Mouse (Mus musculus) lung, postnatal 25 days (tissue): Measurements from ENCODE around the gene Dctn3.
"Not testable (repeated sequence)": the region's sequence is repeated elsewhere in the genome, so short reads cannot be mapped to it uniquely, and the experiment has no call there.

Source experiments
- DNase-seq: peaks from one replicate; pipeline ENCODE4 v3.0.0; 2022; ENCODE audit warnings: low spot score

Dctn3 gene

DNA sequence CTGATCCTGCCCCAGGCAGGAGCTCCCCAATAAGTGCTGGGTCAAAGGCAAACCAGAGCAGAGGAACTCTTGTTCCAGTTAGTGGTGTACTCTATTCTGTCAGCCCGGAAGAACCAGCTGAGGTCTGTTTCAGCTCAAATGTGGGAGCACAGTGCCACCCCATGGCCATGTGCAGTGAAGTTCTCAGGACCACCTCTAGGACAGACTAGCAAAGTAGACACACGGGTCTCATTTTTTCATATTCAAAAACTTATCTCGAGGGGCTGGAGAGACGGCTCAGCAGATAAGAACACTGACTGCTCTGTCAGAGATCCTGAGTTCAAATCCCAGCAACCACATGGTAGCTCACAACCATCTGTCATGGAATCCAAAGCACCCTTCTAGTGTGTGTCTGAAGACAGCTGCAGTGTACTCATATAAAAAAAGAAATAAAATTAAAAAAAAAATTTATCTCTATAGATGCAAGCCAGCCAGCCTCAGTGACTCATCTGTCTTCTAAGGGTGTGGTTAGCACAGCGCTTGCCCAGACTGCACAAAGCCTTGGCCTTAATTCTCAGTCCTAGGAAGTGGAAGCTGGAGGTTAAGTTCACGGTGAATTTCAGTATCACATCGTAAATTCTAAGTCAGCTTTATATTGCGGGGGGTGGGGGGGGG is 14.8 kb upstream of the Dctn3 start:
- DNase-seq, result peak; percentile 78

- no peak for DNase-seq
Observed at GRCm38 (mm10) chr4:41731052-41731765, 8.2 kb upstream of the Dctn3 start, which contains the start of gene Arid3c. Gene Arid3c (minus strand): TSS chr4:41731142.

DNA sequence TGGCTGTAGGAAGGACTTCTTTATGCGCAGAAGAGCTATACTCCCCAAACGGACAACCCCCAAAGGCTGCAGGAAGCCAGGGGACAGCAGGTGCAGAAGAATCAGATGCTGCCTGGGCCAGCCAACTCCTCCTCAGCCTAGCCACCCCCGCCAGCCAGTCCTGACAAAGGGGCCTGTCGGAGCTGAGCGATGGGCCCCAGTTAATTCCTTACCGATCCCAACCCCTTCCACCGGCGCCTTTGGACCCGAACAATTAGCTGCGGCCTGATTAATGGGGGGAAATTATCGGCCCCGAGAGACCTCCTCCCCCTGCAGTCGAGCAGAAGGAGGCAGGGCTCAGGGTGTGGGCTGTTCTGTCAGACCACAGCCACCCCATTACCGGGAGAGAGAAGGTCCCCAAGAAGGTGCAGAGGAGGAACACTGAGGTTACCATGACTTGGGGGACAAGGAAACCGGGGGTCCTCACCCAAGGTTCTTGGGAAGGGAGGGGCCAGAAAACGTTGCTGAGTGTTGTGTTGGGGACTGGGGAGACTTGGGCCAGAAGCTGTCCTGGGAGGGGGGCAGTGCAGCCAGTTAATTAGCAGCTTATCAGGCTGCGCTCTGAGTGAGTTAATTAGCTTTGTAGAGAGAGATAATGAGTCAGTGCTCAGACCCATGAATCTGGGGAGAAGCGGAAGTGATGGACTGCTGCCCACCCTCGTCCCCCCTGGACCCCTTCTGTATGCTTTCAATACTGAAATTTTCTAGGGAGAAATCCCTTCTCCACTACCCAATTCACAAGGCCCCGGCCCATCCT is 4.1 kb upstream of the Dctn3 start:
- DNase-seq, result no peak

DNA sequence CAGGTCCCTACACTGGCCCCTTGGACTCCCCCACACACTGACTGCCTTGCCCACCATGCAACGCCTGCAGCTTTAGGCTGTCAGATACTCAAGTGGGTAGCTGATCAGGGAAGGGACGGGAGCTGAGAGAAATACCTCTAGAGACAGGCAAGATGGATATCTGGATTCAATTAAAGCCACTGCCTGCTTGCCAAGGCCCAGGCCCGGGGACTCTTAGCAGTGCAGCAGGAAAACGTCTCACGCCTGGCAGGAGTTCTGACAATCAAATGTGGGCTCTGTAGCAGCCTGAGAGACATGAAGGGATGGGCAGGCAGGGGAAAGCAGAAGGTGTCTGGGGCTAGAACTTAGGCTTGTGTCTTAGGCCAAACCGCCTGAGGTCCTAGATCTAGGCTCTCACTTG is 6.1 kb downstream of the Dctn3 start:
- DNase-seq, result no peak

GRCm38 (mm10) chr4:41715596-41715995 is 7.4 kb downstream of the Dctn3 start:
- no peak for DNase-seq

DNA sequence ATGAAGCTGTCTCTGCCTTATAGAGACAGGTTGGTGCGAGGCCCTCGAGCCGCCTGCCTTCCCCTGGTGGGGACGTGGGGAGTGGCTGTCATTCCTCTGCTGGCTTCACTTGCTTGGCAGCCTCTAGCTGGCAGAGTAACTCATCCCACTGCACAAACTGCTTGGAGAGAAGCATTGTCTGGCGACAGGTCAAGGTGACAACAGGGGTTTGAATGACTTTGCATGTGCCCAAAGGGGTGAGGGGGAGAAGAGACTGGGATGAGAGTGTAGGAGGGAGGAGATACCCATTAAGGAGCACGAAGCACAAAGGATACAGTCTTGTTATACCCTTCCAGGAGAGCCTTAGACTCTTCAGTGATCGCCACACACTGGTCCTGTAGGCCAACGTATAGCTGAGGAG is 7.9 kb downstream of the Dctn3 start:
- DNase-seq, result no peak

GRCm38 (mm10) chr4:41714276-41714675 is 8.7 kb downstream of the Dctn3 start:
- DNase-seq, result peak; percentile 73

- DNase-seq, result peak; percentile 81
Observed at GRCm38 (mm10) chr4:41713197-41714067, 9.5 kb downstream of the Dctn3 start, which contains the start of gene Rpp25l. Gene Rpp25l (minus strand): TSS chr4:41713534.

DNA sequence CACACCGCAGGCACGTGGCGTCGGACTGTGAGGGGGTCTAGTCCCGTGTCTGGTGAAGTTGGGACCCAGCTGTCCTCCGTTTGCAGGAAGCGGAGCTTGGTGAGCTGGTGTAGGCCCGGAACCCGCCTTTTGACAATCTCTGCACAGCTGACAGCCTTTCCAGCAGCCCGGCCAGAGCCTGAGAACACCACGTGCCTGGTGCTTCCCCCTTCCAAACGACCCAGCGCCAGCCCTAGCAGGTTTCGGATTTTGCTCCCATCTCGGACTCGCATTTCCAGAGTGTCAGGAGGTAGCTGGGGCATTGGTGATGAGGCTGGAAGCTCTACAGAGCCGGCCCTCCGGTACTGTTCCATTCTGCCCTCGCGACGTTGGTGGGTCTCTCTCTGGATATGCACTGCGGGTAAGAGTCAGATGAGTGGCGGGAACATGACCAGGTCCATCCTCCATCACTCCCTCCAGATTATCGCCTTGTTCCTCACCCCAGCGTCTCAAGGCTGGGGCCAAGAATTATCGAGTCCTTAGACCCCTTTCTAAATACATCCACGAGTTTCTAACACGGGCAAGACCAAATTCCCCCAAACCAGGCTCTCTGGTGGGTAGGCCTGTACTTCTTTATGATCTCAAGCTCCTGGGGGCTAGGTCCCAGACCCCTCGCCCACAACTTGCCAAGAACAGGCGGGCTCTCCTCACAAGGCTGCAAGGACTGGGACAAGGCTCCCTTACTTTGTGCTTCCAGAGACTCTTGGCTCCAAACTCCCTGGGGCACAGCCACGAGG is 10.4 kb downstream of the Dctn3 start:
- DNase-seq, result no peak

GRCm38 (mm10) chr4:41711705-41712375 is 11.1 kb downstream of the Dctn3 start:
- no peak for DNase-seq

- no peak for DNase-seq
Observed at GRCm38 (mm10) chr4:41710229-41710628, 12.7 kb downstream of the Dctn3 start.

DNA sequence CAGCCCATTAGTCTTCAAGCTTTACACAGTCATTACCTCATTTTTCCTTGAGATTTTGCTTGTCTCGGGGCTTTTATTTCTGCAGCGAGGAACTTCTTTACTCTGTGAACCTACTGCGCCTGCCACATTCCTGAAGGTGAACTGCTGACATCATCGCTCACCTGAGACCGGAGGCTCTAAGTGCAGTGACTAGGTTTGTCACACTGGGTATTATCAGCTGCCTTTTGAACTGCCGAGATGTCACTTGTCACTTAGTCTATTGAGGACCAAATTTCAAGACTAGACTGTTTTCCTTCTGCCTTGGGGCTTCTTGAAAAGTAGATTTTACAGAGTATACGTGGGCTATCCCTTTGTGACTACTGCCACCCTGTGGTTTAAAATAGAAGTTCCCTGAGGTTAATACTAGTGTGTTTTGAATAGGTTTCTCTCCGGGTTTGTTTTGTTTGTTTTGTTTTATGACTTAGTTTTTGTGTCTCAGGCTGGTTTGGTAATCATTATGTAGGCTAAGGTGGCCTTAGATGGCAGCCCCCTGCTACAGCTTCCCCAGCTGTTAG is 14.7 kb downstream of the Dctn3 start:
- DNase-seq, result peak; percentile 67

DNA sequence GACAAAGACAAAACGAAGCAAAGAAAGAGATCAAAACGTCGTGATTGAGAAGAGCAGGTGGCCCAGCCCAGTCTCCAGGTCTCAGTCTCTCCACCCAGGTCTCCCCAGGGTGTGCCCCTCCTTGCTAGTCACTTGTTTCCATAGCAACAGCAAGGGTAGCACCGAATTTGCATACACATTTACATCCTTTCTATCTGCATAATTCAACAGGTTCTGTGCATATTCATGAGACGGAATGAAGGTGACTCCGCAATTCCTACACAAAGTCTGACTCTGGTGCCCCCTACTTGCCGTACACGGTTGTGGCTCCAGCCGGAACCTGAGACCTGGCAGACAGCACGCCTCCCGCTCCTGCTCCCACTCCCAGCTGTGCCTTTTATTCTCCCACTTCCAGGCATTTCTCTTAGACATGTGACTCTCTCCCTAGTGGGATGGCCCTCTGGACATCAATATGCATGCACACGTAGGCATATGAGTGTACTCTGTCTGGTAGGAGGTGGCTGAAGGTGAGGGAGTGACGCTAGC is 15.9 kb downstream of the Dctn3 start:
- peak; percentile 75 for DNase-seq

GRCm38 (mm10) chr4:41705922-41706754 is 16.8 kb downstream of the Dctn3 start:
- no peak for DNase-seq

- DNase-seq, result no peak
Observed at GRCm38 (mm10) chr4:41704651-41705050, 18.3 kb downstream of the Dctn3 start.

DNA sequence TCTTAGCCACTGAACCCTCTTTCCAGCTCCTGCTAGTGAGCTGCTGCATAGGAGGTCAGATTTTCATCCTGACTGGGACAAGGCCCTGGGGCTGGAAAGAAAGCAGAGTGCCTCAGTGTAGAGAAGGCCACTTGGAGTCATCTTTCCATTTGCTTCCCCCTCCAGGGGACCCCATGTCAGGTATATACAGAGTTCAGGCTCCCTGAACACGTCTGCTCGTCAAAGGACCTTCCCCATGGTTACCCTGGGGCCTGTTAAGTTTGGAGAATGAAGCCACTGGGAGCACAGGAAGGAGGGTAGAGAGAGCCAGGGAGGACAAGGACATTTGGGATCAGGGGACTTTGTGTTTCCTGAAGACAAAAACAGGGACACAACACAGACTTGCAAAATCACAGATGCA is 20.7 kb downstream of the Dctn3 start:
- DNase-seq, result not testable (repeated sequence)

GRCm38 (mm10) chr4:41700224-41700623 is 22.7 kb downstream of the Dctn3 start:
- DNase-seq, result not testable (repeated sequence)

GRCm38 (mm10) chr4:41699783-41700182 is 23.2 kb downstream of the Dctn3 start, which contains the start of gene Il11ra1:
Gene Il11ra1 (plus strand): TSS chr4:41699989.
- DNase-seq, result not testable (repeated sequence)
